Mouse (Mus musculus) erythroblast, embryonic 14.5 days (primary cell): Measurements from ENCODE around the gene Litaf.

ENCODE experiments used
- GATA1 ChIP-seq: IDR thresholded peaks from 2 replicates; pipeline ENCODE4 v1.6.1; 2012; ENCODE audit warnings: low read length, inconsistent platforms, mixed read lengths
- TAL1 ChIP-seq: IDR thresholded peaks from 3 replicates; pipeline ENCODE4 v1.6.1; 2012; ENCODE audit warnings: low read length, inconsistent platforms, mixed read lengths

- TF ChIP-seq TAL1 (no peak), GATA1 (no peak)
Measured at GRCm38 (mm10) chr16:10990763-10991162, 75.2 kb downstream of the Litaf start.
